Mouse (Mus musculus) ES-E14 (cell line): ENCODE data around the gene Sarm1. TPM values are rescaled to one million over a fixed set of nuclear protein-coding genes. Genes with fewer than 3 reads are reported as not detected.
A peak's percentile ranks its signal among the peaks of the same experiment; 100 is the strongest.
"Not testable (repeated sequence)": the region's sequence is repeated elsewhere in the genome, so short reads cannot be mapped to it uniquely, and the experiment has no call there.

Experiments
- DNase-seq: peaks from one replicate; pipeline ENCODE4 v3.0.0-alpha.2; 2013; ENCODE audit warnings: low read depth, low spot score
- H3K27ac ChIP-seq: 2 replicates; pipeline ENCODE4 v1.5.1; 2012; ENCODE audit warnings: low read depth, mild to moderate bottlenecking, low read length, moderate library complexity, mixed read lengths; ENCODE audit not compliant: poor library complexity, insufficient read depth, severe bottlenecking
- H3K36me3 ChIP-seq: 2 replicates; pipeline ENCODE4 v1.6.1; 2012; ENCODE audit warnings: mild to moderate bottlenecking, low read length, moderate library complexity, mixed read lengths; ENCODE audit not compliant: control insufficient read depth, poor library complexity, insufficient read depth, severe bottlenecking
- H3K4me1 ChIP-seq, 2 experiments: fragments of 150-350 bp in 1 of 2; sonication (generic) in 1 of 2; 2 replicates each; pipeline ENCODE4 v1.6.1; 2012; ENCODE audit warnings: low read length in 2 of 2, mild to moderate bottlenecking in 1 of 2, mixed read lengths in 1 of 2; ENCODE audit not compliant: control insufficient read depth in 2 of 2, insufficient read depth in 2 of 2, poor library complexity in 1 of 2
- H3K4me3 ChIP-seq, 2 experiments: fragments of 150-350 bp in 1 of 2; sonication (generic) in 1 of 2; 2 replicates each; pipeline ENCODE4 v1.5.1; 2012; ENCODE audit warnings: low read length in 2 of 2, low read depth in 1 of 2, mild to moderate bottlenecking in 1 of 2, mixed read lengths in 1 of 2; ENCODE audit not compliant: insufficient read depth in 1 of 2, poor library complexity in 1 of 2, severe bottlenecking in 1 of 2
- H3K9ac ChIP-seq: 2 replicates; pipeline ENCODE4 v1.6.1; 2012; ENCODE audit warnings: low read depth, mild to moderate bottlenecking, low read length, mixed read lengths; ENCODE audit not compliant: poor library complexity, insufficient read depth, severe bottlenecking
- H3K9me3 ChIP-seq: fragments of 150-350 bp; sonication (generic); 2 replicates; pipeline ENCODE4 v1.6.1; 2012; ENCODE audit warnings: low read depth, mild to moderate bottlenecking, low read length; ENCODE audit not compliant: control insufficient read depth, insufficient read depth
- CHD2 ChIP-seq: IDR thresholded peaks from 2 replicates; pipeline ENCODE4 v1.6.1; 2014; ENCODE audit warnings: mild to moderate bottlenecking, low read depth, low read length, inconsistent platforms
- HCFC1 ChIP-seq: IDR thresholded peaks from 2 replicates; pipeline ENCODE4 v1.6.1; 2012; ENCODE audit warnings: low read length, inconsistent platforms, borderline replicate concordance; ENCODE audit not compliant: insufficient read depth
- MAFK ChIP-seq: IDR thresholded peaks from 2 replicates; pipeline ENCODE4 v1.6.1; 2014; ENCODE audit warnings: mild to moderate bottlenecking, low read depth, low read length, inconsistent platforms; ENCODE audit not compliant: insufficient read depth
- ZC3H11A ChIP-seq: IDR thresholded peaks from 2 replicates; pipeline ENCODE4 v1.6.1; 2012; ENCODE audit warnings: low read depth, mild to moderate bottlenecking, inconsistent platforms, low read length, borderline replicate concordance
- ZNF384 ChIP-seq: IDR thresholded peaks from 2 replicates; pipeline ENCODE4 v1.6.1; 2012; ENCODE audit warnings: low read depth, low read length, inconsistent platforms
- in situ Hi-C, 2 experiments: fragments of 600-800 bp; cut with MboI; formaldehyde crosslinking; loops; one replicate each; pipeline ENCODE4 v1.15.1; 2025; ENCODE audit warnings: low sequenced_read_pairs in 2 of 2, inconsistent platforms in 1 of 2; ENCODE audit not compliant: unreplicated experiment in 2 of 2
- total RNA-seq: library from RNA; depleted of rRNA; stranded (reverse); fragments of 300-350 nt; gene quantifications from 2 replicates; pipeline ENCODE4 v1.2.3, GENCODE M21; 2012

Sarm1 gene
- total RNA-seq, 1 experiment = 3.7 TPM

DNA sequence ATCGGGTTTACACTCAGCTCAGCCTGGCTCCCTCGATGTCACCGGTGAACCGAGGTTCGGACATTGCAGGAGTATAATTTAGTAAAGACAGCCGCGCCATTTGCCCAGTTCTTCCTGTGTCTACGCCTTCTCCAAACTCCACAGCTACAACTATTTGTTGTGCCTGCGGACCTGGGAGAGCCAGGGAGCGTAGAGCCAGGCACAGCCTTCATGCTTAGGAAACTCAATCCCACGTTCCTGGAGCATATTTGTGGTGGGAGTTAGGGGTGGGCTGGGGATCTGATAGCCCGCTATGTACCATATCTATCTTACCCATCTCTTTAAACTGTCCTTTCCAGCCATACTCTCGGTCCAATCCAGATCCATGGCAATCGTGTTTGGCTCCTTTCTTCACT is 39.1 kb upstream of the Sarm1 start:
- TF ChIP-seq ZNF384 (no peak), ZC3H11A (no peak), MAFK (no peak), HCFC1 (no peak), CHD2 (no peak)
- no peak for DNase-seq
- Histone ChIP-seq H3K36me3 (peaks cover 17% of the 10 kb centered on the region), H3K27ac (no peak overlapping the region), H3K9me3 (no peaks in the 10 kb centered on the region), H3K9ac (peak overlapping the region; percentile 87), H3K4me1 (0 out of 4 replicates have a peak, but pooled peaks cover 0 to 2% of the 10 kb centered on the region in 2 experiments), H3K4me3 (peak overlapping the region; percentile 83)
- in situ Hi-C loops = no loop called here

DNA sequence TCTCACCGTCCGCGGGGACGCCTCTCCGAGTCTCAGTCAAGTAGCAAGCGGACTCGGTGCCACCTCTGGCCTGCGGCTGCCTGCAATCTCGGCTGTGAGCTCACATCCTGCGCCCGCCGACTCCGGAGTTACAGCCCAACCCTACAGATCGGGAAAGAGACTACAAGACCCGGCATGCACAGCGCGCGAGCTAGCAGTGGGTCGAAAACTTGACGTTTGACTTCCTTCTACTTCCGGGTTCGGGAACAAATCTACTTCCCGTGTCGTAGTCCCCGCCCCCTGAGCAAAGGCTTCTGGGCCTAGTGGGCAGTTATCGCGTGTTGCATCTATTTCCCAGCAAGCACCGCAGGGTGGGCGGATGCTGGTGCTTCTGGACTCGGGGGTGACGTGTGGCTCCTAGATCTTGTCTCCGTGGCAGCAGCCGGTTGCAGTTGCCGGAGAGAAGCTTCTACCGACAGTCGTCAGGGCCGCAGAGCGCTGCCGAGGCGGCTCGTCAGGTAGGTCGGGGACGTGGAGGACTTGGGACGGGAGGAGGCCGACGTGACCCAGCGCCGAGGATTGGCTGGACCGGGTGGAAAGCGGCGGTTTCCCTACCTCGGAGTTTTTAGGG is 38.6 kb upstream of the Sarm1 start, which contains the start of the genes Tnfaip1 and Ift20:
Gene Tnfaip1, minus strand, starts transcription at position 253 of the 610 bp plus-strand sequence.
Gene Ift20, plus strand, starts transcription at position 282 of the 610 bp plus-strand sequence.
- in situ Hi-C loops = no loop called here
- TF ChIP-seq CHD2 = peak; percentile 90
- TF ChIP-seq ZNF384 = no peak
- peak; percentile 96 for TF ChIP-seq HCFC1
- no peak for TF ChIP-seq ZC3H11A
- no peak for TF ChIP-seq MAFK
- DNase-seq = peak; percentile 99
- H3K36me3 ChIP-seq = peaks cover 14% of the 10 kb centered on the region
- 0 out of 4 replicates have a peak, but pooled peaks cover 0 to 2% of the 10 kb centered on the region in 2 experiments for H3K4me1 ChIP-seq
- H3K9me3 ChIP-seq = no peaks in the 10 kb centered on the region
- peak within 1 kb of the TSS; percentile 89 for H3K9ac ChIP-seq
- peak within 1 kb of the TSS; percentile 83 for H3K4me3 ChIP-seq
- 0 out of 2 replicates have a peak within 1 kb of the TSS, but pooled peaks have one; percentile 25 for H3K27ac ChIP-seq

DNA sequence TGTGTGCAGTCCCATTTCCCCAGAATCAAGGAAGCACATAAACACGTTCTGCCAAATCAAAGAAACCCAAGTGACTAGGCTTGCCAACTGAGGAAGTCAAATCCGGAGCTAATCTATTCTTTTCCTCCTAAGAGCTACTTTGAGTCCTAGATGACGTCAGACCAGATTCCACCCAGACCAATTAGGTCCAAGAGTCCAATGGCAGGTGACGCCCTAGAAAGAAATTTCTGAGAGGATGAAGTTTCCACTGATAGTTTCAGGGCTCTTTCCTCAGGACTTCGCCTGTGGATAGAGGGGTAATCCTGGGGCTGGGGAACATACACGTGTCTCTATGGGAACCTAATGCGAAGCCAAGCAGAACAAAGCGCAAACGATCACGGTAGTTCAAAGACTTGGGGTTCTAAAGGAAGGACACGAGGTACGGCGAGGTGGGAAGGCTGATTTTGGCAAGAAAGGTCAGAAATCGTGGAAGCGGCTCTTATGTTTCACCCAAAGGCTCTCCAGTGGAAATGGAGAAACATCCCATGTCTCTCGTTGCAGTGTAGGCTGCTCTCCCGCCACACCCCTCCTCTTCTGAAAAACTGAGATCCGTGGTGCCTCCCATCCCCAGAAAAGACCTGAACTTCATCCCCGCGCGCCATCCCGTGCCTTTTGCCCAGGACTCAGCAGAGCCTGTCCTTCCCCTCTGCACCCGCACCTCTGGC is 38.0 kb upstream of the Sarm1 start:
- TF ChIP-seq HCFC1 = no peak
- TF ChIP-seq CHD2 = no peak
- TF ChIP-seq ZNF384 = no peak
- TF ChIP-seq MAFK = no peak
- TF ChIP-seq ZC3H11A = no peak
- no peaks in the 10 kb centered on the region for H3K9me3 ChIP-seq
- DNase-seq = peak; percentile 47
- H3K9ac ChIP-seq = peak overlapping the region; percentile 89
- H3K4me3 ChIP-seq = peak overlapping the region; percentile 83
- 0 out of 4 replicates have a peak, but pooled peaks cover 0 to 2% of the 10 kb centered on the region in 2 experiments for H3K4me1 ChIP-seq
- peaks cover 9% of the 10 kb centered on the region for H3K36me3 ChIP-seq
- in situ Hi-C loops = no loop called here
- H3K27ac ChIP-seq = 0 out of 2 replicates have a peak overlapping the region, but pooled peaks have one; percentile 25

DNA sequence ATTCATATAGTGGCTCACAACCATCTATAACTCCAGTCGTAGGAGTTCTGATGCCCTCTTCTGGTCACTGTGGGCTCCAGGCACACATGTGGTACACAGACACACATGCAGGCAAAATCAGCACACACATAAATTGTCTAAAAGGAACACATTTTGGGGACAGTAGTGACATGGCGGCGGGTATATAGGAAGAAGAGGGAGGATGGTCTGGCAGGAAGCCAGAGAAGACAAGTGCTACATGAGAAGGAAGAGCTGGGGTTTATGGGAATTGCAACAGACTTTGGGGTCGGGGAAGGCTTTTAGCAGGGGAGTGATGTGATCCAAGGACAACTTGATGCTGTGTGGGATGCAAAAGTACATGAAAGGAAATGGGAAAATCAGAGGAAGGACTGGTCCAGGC is 37.0 kb upstream of the Sarm1 start:
- no peak for TF ChIP-seq CHD2
- no peak for TF ChIP-seq HCFC1
- no peak for TF ChIP-seq ZC3H11A
- TF ChIP-seq MAFK = no peak
- TF ChIP-seq ZNF384 = no peak
- DNase-seq = no peak
- H3K27ac ChIP-seq = no peak overlapping the region
- H3K4me3 ChIP-seq = no peak overlapping the region
- H3K9ac ChIP-seq = no peak overlapping the region; the same call in 1 of the 2 replicates
- H3K36me3 ChIP-seq = peaks cover 10% of the 10 kb centered on the region
- no peaks in the 10 kb centered on the region for H3K9me3 ChIP-seq
- in situ Hi-C loops = no loop called here
- 0 out of 4 replicates have a peak, but pooled peaks cover 0 to 2% of the 10 kb centered on the region in 2 experiments for H3K4me1 ChIP-seq

DNA sequence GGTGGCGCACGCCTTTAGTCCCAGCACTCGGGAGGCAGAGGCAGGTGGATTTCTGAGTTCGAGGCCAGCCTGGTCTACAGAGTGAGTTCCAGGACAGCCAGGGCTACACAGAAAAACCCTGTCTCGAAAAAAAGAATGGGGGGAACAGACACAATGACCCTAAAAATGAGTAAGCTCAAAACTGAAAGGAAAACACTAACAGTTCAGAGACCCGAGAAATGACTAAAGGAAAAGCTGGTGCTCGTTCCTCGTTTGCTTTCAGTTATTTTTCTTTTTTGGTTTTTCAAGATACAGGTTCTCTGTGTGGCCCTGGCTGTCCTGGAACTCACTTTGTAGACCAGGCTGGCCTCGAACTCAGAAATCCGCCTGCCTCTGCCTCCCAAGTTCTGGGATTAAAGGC is 34.0 kb upstream of the Sarm1 start:
- H3K36me3 ChIP-seq = peaks cover 26% of the 10 kb centered on the region
- H3K4me1 ChIP-seq, DNase-seq, H3K4me3 ChIP-seq, H3K9ac ChIP-seq, in situ Hi-C loops, H3K9me3 ChIP-seq, H3K27ac ChIP-seq: not testable (repeated sequence)
